Mouse (Mus musculus): ENCODE measurements around the gene Agap1. TPM values are rescaled to one million over a fixed set of nuclear protein-coding genes. Genes with fewer than 3 reads are reported as not detected.
A peak's percentile ranks its signal among the peaks of the same experiment; 100 is the strongest.

Agap1 gene
- polyA plus RNA-seq, 1 experiment from 2014 or later: 72.2 TPM

GRCm38 (mm10) chr1:89601349-89601748 lies 146.7 kb downstream of the Agap1 start:
- 78% methylated on average over 7 of the region's 7 CpGs for WGBS
- H3K27me3 ChIP-seq (ENCODE audit: control insufficient read depth, insufficient read depth, low read length): no peaks in the 10 kb centered on the region
- H3K9ac ChIP-seq: no peak overlapping the region
- no peak overlapping the region for H3K4me2 ChIP-seq (replicated peaks)
- peaks cover 10% of the 10 kb centered on the region for H3K36me3 ChIP-seq (replicated peaks; ENCODE audit: control insufficient read depth, insufficient read depth)
- no peak overlapping the region for H3K4me3 ChIP-seq (replicated peaks; ENCODE audit: low read length)
- no peak overlapping the region for H3K27ac ChIP-seq
- peaks cover 49% of the 10 kb centered on the region for H3K4me1 ChIP-seq (replicated peaks; ENCODE audit: control insufficient read depth, insufficient read depth, low read length)
- DNase-seq (ENCODE audit: low spot score) (no peak), ATAC-seq (ENCODE audit: low FRiP score) (no peak)
- no peaks in the 10 kb centered on the region for H3K9me3 ChIP-seq (ENCODE audit: control insufficient read depth, low read length)

GRCm38 (mm10) chr1:89602879-89603278 lies 148.3 kb downstream of the Agap1 start:
- Histone ChIP-seq H3K27me3 (ENCODE audit: control insufficient read depth, insufficient read depth, low read length) (no peaks in the 10 kb centered on the region), H3K4me2 (replicated peaks) (no peak overlapping the region), H3K9ac (no peak overlapping the region), H3K9me3 (ENCODE audit: control insufficient read depth, low read length) (no peaks in the 10 kb centered on the region), H3K36me3 (replicated peaks; ENCODE audit: control insufficient read depth, insufficient read depth) (peaks cover 10% of the 10 kb centered on the region), H3K4me1 (replicated peaks; ENCODE audit: control insufficient read depth, insufficient read depth, low read length) (peaks cover 57% of the 10 kb centered on the region), H3K27ac (no peak overlapping the region), H3K4me3 (replicated peaks; ENCODE audit: low read length) (no peak overlapping the region)
- no peak for ATAC-seq (ENCODE audit: low FRiP score)
- WGBS: 51% methylated on average over 7 of the region's 7 CpGs
- DNase-seq (ENCODE audit: low spot score): no peak

GRCm38 (mm10) chr1:89606612-89607011 lies 152.0 kb downstream of the Agap1 start:
- H3K4me2 ChIP-seq (replicated peaks): no peak overlapping the region
- H3K4me1 ChIP-seq (replicated peaks; ENCODE audit: control insufficient read depth, insufficient read depth, low read length): peaks cover 31% of the 10 kb centered on the region
- 44% methylated on average over 5 of the region's 5 CpGs for WGBS
- peak; percentile 74 for DNase-seq (ENCODE audit: low spot score)
- peak; percentile 35; the same call in 1 of the 2 replicates for ATAC-seq (ENCODE audit: low FRiP score)
- H3K27me3 ChIP-seq (ENCODE audit: control insufficient read depth, insufficient read depth, low read length): no peaks in the 10 kb centered on the region
- no peak overlapping the region for H3K4me3 ChIP-seq (replicated peaks; ENCODE audit: low read length)
- H3K9me3 ChIP-seq (ENCODE audit: control insufficient read depth, low read length): no peaks in the 10 kb centered on the region
- no peak overlapping the region for H3K9ac ChIP-seq
- H3K36me3 ChIP-seq (replicated peaks; ENCODE audit: control insufficient read depth, insufficient read depth): peaks cover 34% of the 10 kb centered on the region
- H3K27ac ChIP-seq: no peak overlapping the region

GRCm38 (mm10) chr1:89608766-89609165 lies 154.2 kb downstream of the Agap1 start:
- Histone ChIP-seq H3K27ac (no peak overlapping the region), H3K27me3 (ENCODE audit: control insufficient read depth, insufficient read depth, low read length) (no peaks in the 10 kb centered on the region), H3K4me1 (replicated peaks; ENCODE audit: control insufficient read depth, insufficient read depth, low read length) (peaks cover 14% of the 10 kb centered on the region), H3K9me3 (ENCODE audit: control insufficient read depth, low read length) (no peaks in the 10 kb centered on the region), H3K4me2 (replicated peaks) (no peak overlapping the region), H3K36me3 (replicated peaks; ENCODE audit: control insufficient read depth, insufficient read depth) (peaks cover 46% of the 10 kb centered on the region), H3K9ac (no peak overlapping the region), H3K4me3 (replicated peaks; ENCODE audit: low read length) (no peak overlapping the region)
- no peak for ATAC-seq (ENCODE audit: low FRiP score)
- no peak for DNase-seq (ENCODE audit: low spot score)
- 95% methylated on average over 4 of the region's 4 CpGs for WGBS

- H3K4me1 ChIP-seq (replicated peaks; ENCODE audit: control insufficient read depth, insufficient read depth, low read length): peaks cover 12% of the 10 kb centered on the region; the same call in 1 of the 2 replicates
- H3K4me3 ChIP-seq (replicated peaks; ENCODE audit: low read length): no peak overlapping the region
- H3K36me3 ChIP-seq (replicated peaks; ENCODE audit: control insufficient read depth, insufficient read depth): peaks cover 51% of the 10 kb centered on the region
- no peaks in the 10 kb centered on the region for H3K9me3 ChIP-seq (ENCODE audit: control insufficient read depth, low read length)
- DNase-seq (ENCODE audit: low spot score) (no peak), ATAC-seq (ENCODE audit: low FRiP score) (no peak)
- WGBS: 95% methylated on average over 5 of the region's 5 CpGs
- no peak overlapping the region for H3K9ac ChIP-seq
- H3K27ac ChIP-seq: no peak overlapping the region
- H3K27me3 ChIP-seq (ENCODE audit: control insufficient read depth, insufficient read depth, low read length): no peaks in the 10 kb centered on the region
- H3K4me2 ChIP-seq (replicated peaks): no peak overlapping the region
Measured at GRCm38 (mm10) chr1:89609964-89610363, 155.4 kb downstream of the Agap1 start.

GRCm38 (mm10) chr1:89611521-89611920 lies 156.9 kb downstream of the Agap1 start:
- H3K27ac ChIP-seq: no peak overlapping the region
- no peak for ATAC-seq (ENCODE audit: low FRiP score)
- WGBS: 83% methylated on average over 6 of the region's 6 CpGs
- H3K36me3 ChIP-seq (replicated peaks; ENCODE audit: control insufficient read depth, insufficient read depth): peaks cover 42% of the 10 kb centered on the region
- DNase-seq (ENCODE audit: low spot score): no peak
- H3K4me2 ChIP-seq (replicated peaks): no peak overlapping the region
- H3K9me3 ChIP-seq (ENCODE audit: control insufficient read depth, low read length): no peaks in the 10 kb centered on the region
- H3K9ac ChIP-seq: no peak overlapping the region
- peaks cover 12% of the 10 kb centered on the region; the same call in 1 of the 2 replicates for H3K4me1 ChIP-seq (replicated peaks; ENCODE audit: control insufficient read depth, insufficient read depth, low read length)
- H3K4me3 ChIP-seq (replicated peaks; ENCODE audit: low read length): no peak overlapping the region
- no peaks in the 10 kb centered on the region for H3K27me3 ChIP-seq (ENCODE audit: control insufficient read depth, insufficient read depth, low read length)

GRCm38 (mm10) chr1:89613234-89613870 lies 158.7 kb downstream of the Agap1 start:
- H3K36me3 ChIP-seq (replicated peaks; ENCODE audit: control insufficient read depth, insufficient read depth): peaks cover 46% of the 10 kb centered on the region

GRCm38 (mm10) chr1:89616556-89616955 lies 161.9 kb downstream of the Agap1 start:
- ATAC-seq (ENCODE audit: low FRiP score): no peak
- no peaks in the 10 kb centered on the region for H3K4me1 ChIP-seq (replicated peaks; ENCODE audit: control insufficient read depth, insufficient read depth, low read length)
- no peaks in the 10 kb centered on the region for H3K27me3 ChIP-seq (ENCODE audit: control insufficient read depth, insufficient read depth, low read length)
- no peak for DNase-seq (ENCODE audit: low spot score)
- no peaks in the 10 kb centered on the region for H3K9me3 ChIP-seq (ENCODE audit: control insufficient read depth, low read length)
- no peak overlapping the region for H3K9ac ChIP-seq
- H3K36me3 ChIP-seq (replicated peaks; ENCODE audit: control insufficient read depth, insufficient read depth): peaks cover 22% of the 10 kb centered on the region
- no peak overlapping the region for H3K4me2 ChIP-seq (replicated peaks)
- WGBS: 81% methylated on average over 6 of the region's 6 CpGs
- no peak overlapping the region for H3K27ac ChIP-seq
- no peak overlapping the region for H3K4me3 ChIP-seq (replicated peaks; ENCODE audit: low read length)

More at GRCm38 (mm10) chr1:89613234-89613870, 158.7 kb downstream of the Agap1 start:
- H3K4me2 ChIP-seq (replicated peaks): no peak overlapping the region
- no peaks in the 10 kb centered on the region for H3K27me3 ChIP-seq (ENCODE audit: control insufficient read depth, insufficient read depth, low read length)
- no peaks in the 10 kb centered on the region for H3K4me1 ChIP-seq (replicated peaks; ENCODE audit: control insufficient read depth, insufficient read depth, low read length)
- no peak overlapping the region for H3K27ac ChIP-seq
- DNase-seq (ENCODE audit: low spot score): no peak
- WGBS: 80% methylated on average over 5 of the region's 5 CpGs
- H3K9ac ChIP-seq: no peak overlapping the region
- H3K9me3 ChIP-seq (ENCODE audit: control insufficient read depth, low read length): no peaks in the 10 kb centered on the region
- H3K4me3 ChIP-seq (replicated peaks; ENCODE audit: low read length): no peak overlapping the region
- no peak for ATAC-seq (ENCODE audit: low FRiP score)

GRCm38 (mm10) chr1:89617336-89617735 lies 162.7 kb downstream of the Agap1 start:
- Histone ChIP-seq H3K9me3 (ENCODE audit: control insufficient read depth, low read length) (no peaks in the 10 kb centered on the region), H3K9ac (no peak overlapping the region), H3K4me1 (replicated peaks; ENCODE audit: control insufficient read depth, insufficient read depth, low read length) (no peaks in the 10 kb centered on the region), H3K27me3 (ENCODE audit: control insufficient read depth, insufficient read depth, low read length) (no peaks in the 10 kb centered on the region), H3K27ac (no peak overlapping the region), H3K4me3 (replicated peaks; ENCODE audit: low read length) (no peak overlapping the region), H3K4me2 (replicated peaks) (no peak overlapping the region), H3K36me3 (replicated peaks; ENCODE audit: control insufficient read depth, insufficient read depth) (peaks cover 14% of the 10 kb centered on the region)
- ATAC-seq (ENCODE audit: low FRiP score) (no peak), DNase-seq (ENCODE audit: low spot score) (no peak)
- 85% methylated on average over 9 of the region's 9 CpGs for WGBS

GRCm38 (mm10) chr1:89619963-89620362 lies 165.4 kb downstream of the Agap1 start:
- no peak overlapping the region for H3K4me2 ChIP-seq (replicated peaks)
- ATAC-seq (ENCODE audit: low FRiP score): no peak
- no peak for DNase-seq (ENCODE audit: low spot score)
- H3K9ac ChIP-seq: no peak overlapping the region
- H3K9me3 ChIP-seq (ENCODE audit: control insufficient read depth, low read length): no peaks in the 10 kb centered on the region
- no peaks in the 10 kb centered on the region for H3K27me3 ChIP-seq (ENCODE audit: control insufficient read depth, insufficient read depth, low read length)
- H3K4me3 ChIP-seq (replicated peaks; ENCODE audit: low read length): no peak overlapping the region
- no peaks in the 10 kb centered on the region for H3K4me1 ChIP-seq (replicated peaks; ENCODE audit: control insufficient read depth, insufficient read depth, low read length)
- no peak overlapping the region for H3K27ac ChIP-seq
- WGBS: 68% methylated on average over 2 of the region's 2 CpGs
- H3K36me3 ChIP-seq (replicated peaks; ENCODE audit: control insufficient read depth, insufficient read depth): peaks cover 9% of the 10 kb centered on the region; the same call in 1 of the 2 replicates

Measured in hindbrain, embryonic 14.5 days (tissue).